Mouse (Mus musculus) limb, embryonic 11.5 days (tissue): ENCODE measurements around the gene Pawr. TPM values are rescaled to one million over a fixed set of nuclear protein-coding genes. Genes with fewer than 3 reads are reported as not detected.

Source experiments
- ATAC-seq: fragments of 200-750 bp; cut with Nextera tagmentation; 2 replicates; pipeline ENCODE4 v1.8.0; 2017; ENCODE audit warnings: low read depth; ENCODE audit not compliant: insufficient number of reproducible peaks, low FRiP score, low TSS enrichment
- DNase-seq: peaks from one replicate; pipeline ENCODE4 v3.0.0-alpha.2; 2015; ENCODE audit warnings: low spot score
- H3K27ac ChIP-seq: fragments of 300-500 bp; sonication (generic); replicated peaks from 2 replicates; pipeline ENCODE4 v1.5.1; 2014; ENCODE audit warnings: low read depth, mild to moderate bottlenecking, low read length
- H3K27me3 ChIP-seq: fragments of 300-500 bp; sonication (generic); 2 replicates; pipeline ENCODE4 v1.6.1; 2014; ENCODE audit warnings: mild to moderate bottlenecking, low read length, mixed read lengths; ENCODE audit not compliant: control insufficient read depth, insufficient read depth
- H3K36me3 ChIP-seq: fragments of 300-500 bp; sonication (generic); 2 replicates; pipeline ENCODE4 v1.6.1; 2014; ENCODE audit warnings: mild to moderate bottlenecking, low read length, moderate library complexity, mixed read lengths; ENCODE audit not compliant: control insufficient read depth, insufficient read depth
- H3K4me1 ChIP-seq: fragments of 300-500 bp; sonication (generic); 2 replicates; pipeline ENCODE4 v1.6.1; 2014; ENCODE audit warnings: low read length, mixed read lengths; ENCODE audit not compliant: control insufficient read depth, insufficient read depth
- H3K4me2 ChIP-seq: fragments of 300-500 bp; sonication (generic); 2 replicates; pipeline ENCODE4 v1.6.1; 2014; ENCODE audit warnings: low read depth, mild to moderate bottlenecking, moderate library complexity; ENCODE audit not compliant: severe bottlenecking
- H3K4me3 ChIP-seq: fragments of 300-500 bp; sonication (generic); 2 replicates; pipeline ENCODE4 v1.5.1; 2014; ENCODE audit warnings: low read depth, low read length
- H3K9ac ChIP-seq: fragments of 300-500 bp; sonication (generic); 2 replicates; pipeline ENCODE4 v1.6.1; 2014; ENCODE audit warnings: mild to moderate bottlenecking, low read length
- H3K9me3 ChIP-seq: fragments of 300-500 bp; sonication (generic); 2 replicates; pipeline ENCODE4 v1.6.1; 2016; ENCODE audit warnings: low read length; ENCODE audit not compliant: control insufficient read depth
- WGBS: fragments of 180-500 bp; shearing (Covaris S2); extraction: QIAGEN DNeasy Blood & Tissue Kit; methylation state at CpG from one replicate; pipeline ENCODE4 v1.1.7; 2014; 5-methylcytosine and 5-hydroxymethylcytosine counted together
- polyA plus RNA-seq: library from polyadenylated mRNA; unstranded; fragments of >200 nt; fragmentation: Nextera tagmentation; extraction: Ambion mirVana; gene quantifications from 2 replicates; pipeline ENCODE4 v1.2.1, GENCODE M21; 2014

Pawr gene
- polyA plus RNA-seq, 1 experiment from 2014 or later, result 4.9 TPM

GRCm38 (mm10) chr10:108354726-108355391 lies 22.9 kb downstream of the Pawr start:
- Histone ChIP-seq H3K27me3 (no peaks in the 10 kb centered on the region), H3K4me3 (no peak overlapping the region), H3K9me3 (no peaks in the 10 kb centered on the region), H3K4me2 (no peak overlapping the region), H3K36me3 (no peaks in the 10 kb centered on the region), H3K27ac (no peak overlapping the region), H3K4me1 (no peaks in the 10 kb centered on the region), H3K9ac (no peak overlapping the region)
- 63% methylated on average over 10 of the region's 10 CpGs for WGBS
- DNase-seq (no peak), ATAC-seq (no peak)

- 99% methylated on average over 3 of the region's 3 CpGs for WGBS
- H3K9me3 ChIP-seq, result no peaks in the 10 kb centered on the region
- DNase-seq (no peak), ATAC-seq (no peak)
- no peaks in the 10 kb centered on the region for H3K36me3 ChIP-seq
- H3K4me2 ChIP-seq, result no peak overlapping the region
- no peak overlapping the region for H3K27ac ChIP-seq
- no peaks in the 10 kb centered on the region for H3K27me3 ChIP-seq
- H3K4me1 ChIP-seq, result no peaks in the 10 kb centered on the region
- no peak overlapping the region for H3K9ac ChIP-seq
- H3K4me3 ChIP-seq, result no peak overlapping the region
These were observed 23.5 kb downstream of the Pawr start for GRCm38 (mm10) chr10:108355392-108355775.

- H3K9me3 ChIP-seq, result no peaks in the 10 kb centered on the region
- DNase-seq, result no peak
- H3K4me3 ChIP-seq, result no peak overlapping the region
- H3K4me2 ChIP-seq, result no peak overlapping the region
- no peaks in the 10 kb centered on the region for H3K27me3 ChIP-seq
- WGBS, result 97% methylated on average over 12 of the region's 12 CpGs
- peak; percentile 10; the same call in 1 of the 2 replicates for ATAC-seq
- H3K4me1 ChIP-seq, result no peaks in the 10 kb centered on the region
- no peak overlapping the region for H3K27ac ChIP-seq
- no peaks in the 10 kb centered on the region for H3K36me3 ChIP-seq
- no peak overlapping the region for H3K9ac ChIP-seq
These were observed 24.8 kb downstream of the Pawr start for GRCm38 (mm10) chr10:108356601-108357187.

- WGBS, result 89% methylated on average over 16 of the region's 16 CpGs
- Histone ChIP-seq H3K27me3 (no peaks in the 10 kb centered on the region), H3K9me3 (no peaks in the 10 kb centered on the region), H3K4me3 (no peak overlapping the region), H3K27ac (no peak overlapping the region), H3K36me3 (no peaks in the 10 kb centered on the region), H3K4me1 (no peaks in the 10 kb centered on the region), H3K9ac (no peak overlapping the region), H3K4me2 (no peak overlapping the region)
- DNase-seq (no peak), ATAC-seq (no peak)
These were observed 28.1 kb downstream of the Pawr start for GRCm38 (mm10) chr10:108359974-108360373.

- H3K4me1 ChIP-seq, result no peaks in the 10 kb centered on the region
- 71% methylated on average over 6 of the region's 6 CpGs for WGBS
- no peaks in the 10 kb centered on the region; the same call in 1 of the 2 replicates for H3K9me3 ChIP-seq
- H3K9ac ChIP-seq, result no peak overlapping the region
- H3K4me3 ChIP-seq, result no peak overlapping the region
- no peak overlapping the region for H3K27ac ChIP-seq
- H3K36me3 ChIP-seq, result no peaks in the 10 kb centered on the region
- DNase-seq (no peak), ATAC-seq (no peak)
- H3K27me3 ChIP-seq, result no peaks in the 10 kb centered on the region
- no peak overlapping the region for H3K4me2 ChIP-seq
These were observed 28.9 kb downstream of the Pawr start for GRCm38 (mm10) chr10:108360801-108361200.

- H3K27ac ChIP-seq, result no peak overlapping the region
- H3K36me3 ChIP-seq, result no peaks in the 10 kb centered on the region
- H3K4me3 ChIP-seq, result no peak overlapping the region
- no peaks in the 10 kb centered on the region; the same call in 1 of the 2 replicates for H3K9me3 ChIP-seq
- ATAC-seq (no peak), DNase-seq (no peak)
- 74% methylated on average over 9 of the region's 9 CpGs for WGBS
- no peaks in the 10 kb centered on the region for H3K4me1 ChIP-seq
- H3K9ac ChIP-seq, result no peak overlapping the region
- no peak overlapping the region for H3K4me2 ChIP-seq
- H3K27me3 ChIP-seq, result no peaks in the 10 kb centered on the region
These were observed 29.7 kb downstream of the Pawr start for GRCm38 (mm10) chr10:108361419-108362155.

GRCm38 (mm10) chr10:108363932-108364331 lies 32.0 kb downstream of the Pawr start:
- Histone ChIP-seq H3K27me3 (no peaks in the 10 kb centered on the region), H3K4me3 (no peak overlapping the region), H3K9me3 (no peaks in the 10 kb centered on the region; the same call in 1 of the 2 replicates), H3K27ac (no peak overlapping the region), H3K4me1 (no peaks in the 10 kb centered on the region), H3K4me2 (no peak overlapping the region), H3K9ac (no peak overlapping the region), H3K36me3 (no peaks in the 10 kb centered on the region)
- no peak for DNase-seq
- WGBS, result 85% methylated on average over 9 of the region's 9 CpGs
- ATAC-seq, result no peak

GRCm38 (mm10) chr10:108364946-108365719 lies 33.2 kb downstream of the Pawr start:
- no peak for DNase-seq
- no peaks in the 10 kb centered on the region; the same call in 1 of the 2 replicates for H3K9me3 ChIP-seq
- H3K36me3 ChIP-seq, result no peaks in the 10 kb centered on the region
- H3K27me3 ChIP-seq, result no peaks in the 10 kb centered on the region
- no peak for ATAC-seq
- WGBS, result 92% methylated on average over 26 of the region's 26 CpGs
- H3K4me1 ChIP-seq, result no peaks in the 10 kb centered on the region
- H3K27ac ChIP-seq, result no peak overlapping the region
- H3K4me2 ChIP-seq, result no peak overlapping the region
- H3K4me3 ChIP-seq, result no peak overlapping the region
- no peak overlapping the region for H3K9ac ChIP-seq
